Mouse (Mus musculus): ENCODE results near the gene Bod1. TPM values are rescaled to one million over a fixed set of nuclear protein-coding genes. Genes with fewer than 3 reads are reported as not detected.
A peak's percentile ranks its signal among the peaks of the same experiment; 100 is the strongest.

The Bod1 gene
- polyA plus RNA-seq, 1 experiment from 2014 or later, result 53.2 TPM

DNA sequence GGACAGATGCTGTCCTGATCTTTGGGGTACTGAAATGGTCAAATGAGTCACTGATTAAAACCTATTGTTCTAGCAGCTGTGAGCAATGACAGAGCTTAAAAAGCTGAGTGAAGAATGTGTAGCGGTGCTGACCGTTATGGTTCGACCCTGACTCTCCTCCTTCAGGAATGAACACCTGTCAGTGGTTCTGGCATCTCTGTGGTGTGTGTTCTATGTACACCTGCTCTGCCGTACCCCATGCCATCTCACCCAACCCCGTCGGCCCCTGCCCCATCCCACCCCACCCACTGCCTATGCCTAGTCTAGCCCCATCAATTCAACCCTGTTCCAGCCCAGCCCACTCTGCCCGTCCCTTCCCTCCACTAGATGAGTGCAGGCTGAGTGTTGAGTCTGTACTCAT lies 9.5 kb downstream of the Bod1 start:
- Histone ChIP-seq H3K36me3 (ENCODE audit: insufficient read depth, low read length) (peaks cover 5% of the 10 kb centered on the region; the same call in 1 of the 2 replicates), H3K4me2 (replicated peaks; ENCODE audit: low read depth, low read length) (no peak overlapping the region), H3K4me1 (ENCODE audit: insufficient read depth, low read depth, low read length) (no peaks in the 10 kb centered on the region), H3K9ac (replicated peaks; ENCODE audit: low read depth) (no peak overlapping the region), H3K4me3 (ENCODE audit: low read depth, low read length) (no peak overlapping the region), H3K27me3 (replicated peaks; ENCODE audit: insufficient read depth, low read length) (no peaks in the 10 kb centered on the region), H3K9me3 (ENCODE audit: low read length) (no peaks in the 10 kb centered on the region), H3K27ac (ENCODE audit: low read length) (no peak overlapping the region)
- TF ChIP-seq EP300 (IDR thresholded peaks at IDR 0.05), result no peak
- no peak for ATAC-seq
- WGBS, result 87% methylated on average over 7 of the region's 7 CpGs
- no peak for DNase-seq (ENCODE audit: low spot score)

DNA sequence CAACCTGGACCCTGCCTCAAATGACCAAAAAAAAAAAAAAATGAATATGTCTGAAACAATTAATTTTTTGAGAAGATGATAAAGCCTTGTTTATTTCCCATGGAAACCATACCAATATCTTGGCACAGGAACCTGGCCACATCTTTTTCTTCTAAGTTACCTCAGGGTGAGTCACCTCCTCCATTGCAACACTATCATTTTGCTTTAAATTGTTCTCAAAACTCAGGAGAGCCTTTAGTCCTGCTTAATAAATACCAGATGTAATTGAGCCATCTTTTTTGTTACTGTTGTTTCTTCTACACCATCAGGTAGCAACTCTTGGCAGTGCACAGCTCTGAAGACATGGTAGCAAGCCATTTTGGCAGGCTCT lies 13.9 kb downstream of the Bod1 start:
- Histone ChIP-seq H3K9ac (replicated peaks; ENCODE audit: low read depth) (no peak overlapping the region), H3K27ac (ENCODE audit: low read length) (no peak overlapping the region), H3K4me3 (ENCODE audit: low read depth, low read length) (no peak overlapping the region), H3K27me3 (replicated peaks; ENCODE audit: insufficient read depth, low read length) (no peaks in the 10 kb centered on the region), H3K4me2 (replicated peaks; ENCODE audit: low read depth, low read length) (no peak overlapping the region), H3K36me3 (ENCODE audit: insufficient read depth, low read length) (no peaks in the 10 kb centered on the region), H3K9me3 (ENCODE audit: low read length) (no peaks in the 10 kb centered on the region), H3K4me1 (ENCODE audit: insufficient read depth, low read depth, low read length) (no peaks in the 10 kb centered on the region)
- ATAC-seq, result no peak
- DNase-seq (ENCODE audit: low spot score), result no peak
- TF ChIP-seq EP300 (IDR thresholded peaks at IDR 0.05) (no peak), CTCF (IDR thresholded peaks at IDR 0.05) (no peak)

DNA sequence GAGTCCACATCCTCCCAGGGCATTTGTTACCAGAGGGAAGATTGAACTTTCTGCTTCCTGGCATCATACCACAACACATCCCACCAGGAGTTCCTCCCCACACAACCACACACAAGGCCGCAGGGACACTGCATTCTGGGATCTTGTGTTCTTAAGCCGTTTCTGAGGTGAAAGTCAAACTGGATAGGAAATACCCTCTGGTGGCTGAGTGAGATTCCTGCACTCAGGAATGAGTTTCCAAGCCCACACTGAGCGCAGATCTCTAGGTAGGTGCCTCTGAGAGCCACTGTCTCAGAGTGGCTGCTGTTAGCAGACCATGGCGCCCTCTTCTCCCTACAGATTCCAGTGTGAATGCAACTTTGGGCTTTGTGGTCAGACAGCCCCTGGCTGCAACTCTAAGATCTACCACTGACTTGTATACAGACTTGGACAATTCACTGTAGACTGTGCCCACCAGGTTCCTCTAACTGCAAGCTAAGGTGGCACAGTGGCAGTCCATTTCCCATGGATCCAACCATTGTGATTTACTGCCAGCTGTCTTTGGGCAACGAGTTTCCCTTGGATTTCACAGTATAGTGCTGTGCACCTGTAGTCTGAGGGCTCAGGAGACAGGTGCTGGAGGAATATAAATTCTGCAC lies 14.4 kb downstream of the Bod1 start:
- no peaks in the 10 kb centered on the region for H3K4me1 ChIP-seq (ENCODE audit: insufficient read depth, low read depth, low read length)
- H3K4me2 ChIP-seq (replicated peaks; ENCODE audit: low read depth, low read length), result no peak overlapping the region
- 66% methylated on average over 5 of the region's 5 CpGs for WGBS
- no peak overlapping the region for H3K27ac ChIP-seq (ENCODE audit: low read length)
- no peaks in the 10 kb centered on the region for H3K9me3 ChIP-seq (ENCODE audit: low read length)
- no peaks in the 10 kb centered on the region for H3K27me3 ChIP-seq (replicated peaks; ENCODE audit: insufficient read depth, low read length)
- TF ChIP-seq CTCF (IDR thresholded peaks at IDR 0.05) (peak; percentile 19; the same call in 1 of the 2 replicates), EP300 (IDR thresholded peaks at IDR 0.05) (no peak)
- ATAC-seq (no peak), DNase-seq (ENCODE audit: low spot score) (no peak)
- no peak overlapping the region for H3K9ac ChIP-seq (replicated peaks; ENCODE audit: low read depth)
- H3K4me3 ChIP-seq (ENCODE audit: low read depth, low read length), result no peak overlapping the region
- H3K36me3 ChIP-seq (ENCODE audit: insufficient read depth, low read length), result no peaks in the 10 kb centered on the region

DNA sequence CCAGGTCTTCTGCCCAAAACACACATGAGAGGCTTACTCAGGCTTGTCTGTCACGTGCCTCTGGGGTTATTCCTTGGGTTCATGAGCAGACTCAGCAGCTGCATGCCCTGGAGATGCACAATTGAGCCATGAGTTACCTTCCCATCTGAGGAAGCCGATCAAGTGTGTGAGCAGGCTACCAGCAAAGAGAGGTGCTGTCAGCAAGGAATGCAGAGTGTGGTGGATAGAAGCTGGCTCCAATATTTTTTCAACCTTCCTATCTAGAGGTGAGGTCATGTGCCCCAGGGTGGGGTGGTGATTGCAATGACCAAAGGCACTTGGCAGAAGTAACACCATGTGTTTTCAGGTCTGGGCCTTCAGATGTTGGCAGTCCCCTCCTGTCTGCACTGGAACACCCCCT lies 22.2 kb downstream of the Bod1 start:
- H3K27ac ChIP-seq (ENCODE audit: low read length), result no peak overlapping the region
- TF ChIP-seq EP300 (IDR thresholded peaks at IDR 0.05) (no peak), CTCF (IDR thresholded peaks at IDR 0.05) (no peak)
- 53% methylated on average over 2 of the region's 2 CpGs for WGBS
- no peaks in the 10 kb centered on the region for H3K4me1 ChIP-seq (ENCODE audit: insufficient read depth, low read depth, low read length)
- H3K4me3 ChIP-seq (ENCODE audit: low read depth, low read length), result no peak overlapping the region
- no peak for DNase-seq (ENCODE audit: low spot score)
- no peaks in the 10 kb centered on the region for H3K27me3 ChIP-seq (replicated peaks; ENCODE audit: insufficient read depth, low read length)
- H3K9me3 ChIP-seq (ENCODE audit: low read length), result no peaks in the 10 kb centered on the region
- no peak overlapping the region for H3K4me2 ChIP-seq (replicated peaks; ENCODE audit: low read depth, low read length)
- ATAC-seq, result no peak
- H3K36me3 ChIP-seq (ENCODE audit: insufficient read depth, low read length), result no peaks in the 10 kb centered on the region
- no peak overlapping the region for H3K9ac ChIP-seq (replicated peaks; ENCODE audit: low read depth)

DNA sequence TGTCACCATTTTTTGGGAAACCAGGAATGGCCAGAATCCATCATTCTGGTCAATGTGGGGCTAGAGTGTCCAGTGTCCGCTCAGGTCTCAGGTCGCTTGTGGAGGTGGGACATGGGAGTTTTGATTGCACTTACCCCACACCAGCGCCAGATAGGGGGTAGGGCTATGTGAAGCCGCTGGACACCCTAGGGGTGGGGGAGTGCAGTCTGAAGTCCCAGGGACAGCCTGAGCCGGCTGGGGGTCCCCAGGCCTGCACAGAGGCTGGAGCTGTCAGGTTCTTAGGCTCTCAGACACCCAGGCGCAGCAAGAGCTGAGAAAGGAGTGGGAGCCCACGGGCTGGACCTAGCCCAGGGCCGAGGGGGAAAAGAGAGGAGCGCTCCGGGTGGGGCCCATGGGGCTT lies 24.4 kb downstream of the Bod1 start:
- Histone ChIP-seq H3K27me3 (replicated peaks; ENCODE audit: insufficient read depth, low read length) (no peaks in the 10 kb centered on the region), H3K9ac (replicated peaks; ENCODE audit: low read depth) (no peak overlapping the region), H3K4me3 (ENCODE audit: low read depth, low read length) (no peak overlapping the region), H3K4me2 (replicated peaks; ENCODE audit: low read depth, low read length) (no peak overlapping the region), H3K36me3 (ENCODE audit: insufficient read depth, low read length) (no peaks in the 10 kb centered on the region), H3K27ac (ENCODE audit: low read length) (no peak overlapping the region), H3K4me1 (ENCODE audit: insufficient read depth, low read depth, low read length) (no peaks in the 10 kb centered on the region), H3K9me3 (ENCODE audit: low read length) (no peaks in the 10 kb centered on the region)
- ATAC-seq, result no peak
- TF ChIP-seq EP300 (IDR thresholded peaks at IDR 0.05) (no peak), CTCF (IDR thresholded peaks at IDR 0.05) (no peak)
- no peak for DNase-seq (ENCODE audit: low spot score)
- 91% methylated on average over 10 of the region's 10 CpGs for WGBS

DNA sequence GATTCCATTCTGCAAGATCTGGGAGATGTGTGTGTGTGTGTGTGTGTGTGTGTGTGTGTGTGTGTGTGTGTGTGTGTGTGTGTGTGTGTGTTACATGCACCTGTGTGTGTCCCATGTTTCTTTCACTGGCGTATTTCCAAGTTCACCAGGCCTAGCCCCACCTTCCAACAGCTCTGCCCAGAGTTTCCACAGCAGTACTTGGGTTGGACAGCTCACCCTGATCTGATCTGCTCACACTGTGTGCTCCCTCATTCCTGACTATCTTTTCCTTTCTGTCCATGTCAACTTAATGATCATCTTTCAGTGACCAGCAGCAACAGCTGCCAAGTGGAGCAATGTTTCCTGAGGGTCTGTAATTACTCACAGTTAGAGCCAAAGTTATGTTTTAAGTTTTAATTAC lies 25.1 kb downstream of the Bod1 start:
- H3K36me3 ChIP-seq (ENCODE audit: insufficient read depth, low read length), result no peaks in the 10 kb centered on the region

DNA sequence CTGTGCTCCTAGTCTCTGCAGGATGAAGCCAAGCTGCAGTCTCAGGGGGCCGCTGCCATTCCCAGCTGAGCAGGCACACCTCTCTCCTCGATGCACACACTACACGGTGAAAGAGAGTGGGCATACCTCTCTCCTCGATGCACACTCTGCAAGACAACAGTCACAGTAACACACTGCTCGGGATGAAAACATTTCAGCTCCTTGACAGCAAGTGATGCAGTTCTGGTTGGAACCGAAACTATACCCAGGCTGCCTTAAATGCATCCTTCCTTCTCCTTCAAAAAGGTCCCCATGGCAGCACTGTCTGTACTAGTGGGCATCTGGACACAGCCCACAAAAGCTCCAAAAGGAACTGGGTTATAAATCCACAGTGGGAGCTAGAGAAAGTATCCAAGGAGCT lies 28.6 kb downstream of the Bod1 start:
- Histone ChIP-seq H3K4me3 (ENCODE audit: low read depth, low read length) (no peak overlapping the region), H3K9ac (replicated peaks; ENCODE audit: low read depth) (no peak overlapping the region), H3K9me3 (ENCODE audit: low read length) (no peaks in the 10 kb centered on the region), H3K27me3 (replicated peaks; ENCODE audit: insufficient read depth, low read length) (no peaks in the 10 kb centered on the region), H3K27ac (ENCODE audit: low read length) (no peak overlapping the region), H3K4me1 (ENCODE audit: insufficient read depth, low read depth, low read length) (no peaks in the 10 kb centered on the region), H3K36me3 (ENCODE audit: insufficient read depth, low read length) (no peaks in the 10 kb centered on the region), H3K4me2 (replicated peaks; ENCODE audit: low read depth, low read length) (no peak overlapping the region)
- DNase-seq (ENCODE audit: low spot score) (no peak), ATAC-seq (no peak)
- WGBS, result 57% methylated on average over 6 of the region's 6 CpGs
- TF ChIP-seq CTCF (IDR thresholded peaks at IDR 0.05), result no peak
- TF ChIP-seq EP300 (IDR thresholded peaks at IDR 0.05), result no peak

More for the DNA sequence above, 25.1 kb downstream of the Bod1 start:
- WGBS, result 94% methylated on average over 1 of the region's 1 CpGs
- TF ChIP-seq EP300 (IDR thresholded peaks at IDR 0.05) (no peak), CTCF (IDR thresholded peaks at IDR 0.05) (no peak)
- H3K4me3 ChIP-seq (ENCODE audit: low read depth, low read length), result no peak overlapping the region
- H3K27me3 ChIP-seq (replicated peaks; ENCODE audit: insufficient read depth, low read length), result no peaks in the 10 kb centered on the region
- no peak overlapping the region for H3K9ac ChIP-seq (replicated peaks; ENCODE audit: low read depth)
- DNase-seq (ENCODE audit: low spot score) (no peak), ATAC-seq (no peak)
- no peak overlapping the region for H3K27ac ChIP-seq (ENCODE audit: low read length)
- no peaks in the 10 kb centered on the region for H3K4me1 ChIP-seq (ENCODE audit: insufficient read depth, low read depth, low read length)
- H3K4me2 ChIP-seq (replicated peaks; ENCODE audit: low read depth, low read length), result no peak overlapping the region
- no peaks in the 10 kb centered on the region for H3K9me3 ChIP-seq (ENCODE audit: low read length)

Data from lung, postnatal 0 days (tissue).